Comparison of ENCODE assay signal across 18 mouse cellular contexts in genomic region chr5:127216389-127216788, GRCm38 (mm10). TPM values are rescaled to one million over a fixed set of nuclear protein-coding genes. Genes with fewer than 3 reads are reported as not detected.
A peak's percentile ranks its signal among the peaks of the same experiment; 100 is the strongest.
DNase-seq lines count a peak whose midpoint lies in the region; ATAC-seq lines count a peak whose summit lies in the region.
"Had no signal": no experiment of that assay in that cellular context is flagged by ENCODE, and none has a peak within 500 bp of the region (broad histone marks: within the 10 kb centered on the region; RNA-seq: fewer than 3 reads in every experiment).

No protein-coding gene starts in this region.

- H3K4me3 ChIP-seq in hindbrain, embryonic 10.5 days: no peak overlapping the region
- H3K4me3 ChIP-seq in hindbrain, embryonic 16.5 days (ENCODE audit: low read length): no peak overlapping the region
- H3K4me3 ChIP-seq in midbrain, embryonic 11.5 days (ENCODE audit: low read depth, low read length): no peak overlapping the region
- H3K4me3 ChIP-seq in midbrain, embryonic 13.5 days (replicated peaks): no peak overlapping the region
- no peak overlapping the region for H3K4me3 ChIP-seq in midbrain, embryonic 12.5 days
- H3K4me3 ChIP-seq in midbrain, embryonic 15.5 days: no peak overlapping the region
- no peak overlapping the region for H3K4me3 ChIP-seq in liver, embryonic 12.5 days
- H3K4me3 ChIP-seq: embryonic facial prominence, embryonic 10.5 days; gastrocnemius, adult 2 months; heart, embryonic 13.5 days; intestine, embryonic 15.5 days had no signal

- H3K9me3 ChIP-seq in hindbrain, embryonic 10.5 days: peaks cover 5% of the 10 kb centered on the region; the same call in 1 of the 2 replicates
- H3K9me3 ChIP-seq in hindbrain, embryonic 16.5 days (ENCODE audit: control insufficient read depth, low read length): no peaks in the 10 kb centered on the region; the same call in 1 of the 2 replicates
- H3K9me3 ChIP-seq in midbrain, embryonic 11.5 days (ENCODE audit: control insufficient read depth, low read length): no peaks in the 10 kb centered on the region; the same call in 1 of the 2 replicates
- H3K9me3 ChIP-seq in midbrain, embryonic 13.5 days: no peaks in the 10 kb centered on the region
- no peaks in the 10 kb centered on the region; the same call in 1 of the 2 replicates for H3K9me3 ChIP-seq in midbrain, embryonic 12.5 days
- no peaks in the 10 kb centered on the region for H3K9me3 ChIP-seq in midbrain, embryonic 15.5 days
- peaks cover 24% of the 10 kb centered on the region; the same call in 1 of the 2 replicates for H3K9me3 ChIP-seq in liver, embryonic 12.5 days (replicated peaks)

- H3K9ac ChIP-seq in hindbrain, embryonic 16.5 days (ENCODE audit: low read depth, low read length): no peak overlapping the region
- H3K9ac ChIP-seq in midbrain, embryonic 11.5 days (ENCODE audit: low read length): no peak overlapping the region
- no peak overlapping the region for H3K9ac ChIP-seq in midbrain, embryonic 13.5 days (replicated peaks)
- no peak overlapping the region for H3K9ac ChIP-seq in midbrain, embryonic 12.5 days (replicated peaks)
- H3K9ac ChIP-seq in midbrain, embryonic 15.5 days: no peak overlapping the region
- H3K9ac ChIP-seq in liver, embryonic 12.5 days: no peak overlapping the region
- H3K9ac ChIP-seq: heart, embryonic 13.5 days; intestine, embryonic 15.5 days had no signal

- ATAC-seq in hindbrain, embryonic 16.5 days: no peak
- ATAC-seq in midbrain, embryonic 11.5 days (ENCODE audit: low FRiP score): no peak
- ATAC-seq in midbrain, embryonic 13.5 days: no peak
- no peak for ATAC-seq in midbrain, embryonic 12.5 days (ENCODE audit: low FRiP score, low read depth)
- ATAC-seq in midbrain, embryonic 15.5 days (replicated peaks): no peak
- no peak for ATAC-seq in liver, embryonic 12.5 days
- ATAC-seq: forebrain, embryonic 16.5 days; intestine, embryonic 15.5 days had no signal

- no peaks in the 10 kb centered on the region for H3K36me3 ChIP-seq in hindbrain, embryonic 10.5 days
- no peaks in the 10 kb centered on the region for H3K36me3 ChIP-seq in hindbrain, embryonic 16.5 days (ENCODE audit: control insufficient read depth, insufficient read depth, low read length)
- no peaks in the 10 kb centered on the region for H3K36me3 ChIP-seq in midbrain, embryonic 11.5 days (ENCODE audit: control insufficient read depth, insufficient read depth, low read length)
- no peaks in the 10 kb centered on the region for H3K36me3 ChIP-seq in midbrain, embryonic 13.5 days
- no peaks in the 10 kb centered on the region for H3K36me3 ChIP-seq in midbrain, embryonic 12.5 days
- H3K36me3 ChIP-seq in midbrain, embryonic 15.5 days (replicated peaks): no peaks in the 10 kb centered on the region
- no peaks in the 10 kb centered on the region for H3K36me3 ChIP-seq in liver, embryonic 12.5 days
- H3K36me3 ChIP-seq: embryonic facial prominence, embryonic 10.5 days; heart, embryonic 13.5 days; intestine, embryonic 15.5 days had no signal

- no peak overlapping the region for H3K4me2 ChIP-seq in hindbrain, embryonic 16.5 days (ENCODE audit: low read length)
- H3K4me2 ChIP-seq in midbrain, embryonic 11.5 days: no peak overlapping the region
- no peak overlapping the region for H3K4me2 ChIP-seq in midbrain, embryonic 13.5 days (replicated peaks)
- peak overlapping the region; percentile 16 for H3K4me2 ChIP-seq in midbrain, embryonic 12.5 days (replicated peaks)
- peak overlapping the region; percentile 24; the same call in 1 of the 2 replicates for H3K4me2 ChIP-seq in midbrain, embryonic 15.5 days
- H3K4me2 ChIP-seq in liver, embryonic 12.5 days: no peak overlapping the region
- H3K4me2 ChIP-seq: heart, embryonic 13.5 days; intestine, embryonic 15.5 days had no signal

- peaks cover 26% of the 10 kb centered on the region for H3K4me1 ChIP-seq in hindbrain, embryonic 10.5 days (replicated peaks)
- no peaks in the 10 kb centered on the region for H3K4me1 ChIP-seq in hindbrain, embryonic 16.5 days (ENCODE audit: control insufficient read depth, insufficient read depth, low read depth, low read length)
- peaks cover 9% of the 10 kb centered on the region for H3K4me1 ChIP-seq in midbrain, embryonic 11.5 days (ENCODE audit: control insufficient read depth, insufficient read depth, low read length)
- H3K4me1 ChIP-seq in midbrain, embryonic 13.5 days (replicated peaks): peaks cover 15% of the 10 kb centered on the region
- peaks cover 10% of the 10 kb centered on the region; the same call in 1 of the 2 replicates for H3K4me1 ChIP-seq in midbrain, embryonic 12.5 days
- H3K4me1 ChIP-seq in midbrain, embryonic 15.5 days: peaks cover 10% of the 10 kb centered on the region; the same call in 1 of the 2 replicates
- no peaks in the 10 kb centered on the region for H3K4me1 ChIP-seq in liver, embryonic 12.5 days
- H3K4me1 ChIP-seq: embryonic facial prominence, embryonic 10.5 days; heart, embryonic 13.5 days; intestine, embryonic 15.5 days had no signal

- 37% methylated on average over 3 of the region's 3 CpGs for WGBS in hindbrain, embryonic 10.5 days
- WGBS in hindbrain, embryonic 16.5 days: 24% methylated on average over 3 of the region's 3 CpGs
- 15% methylated on average over 3 of the region's 3 CpGs for WGBS in midbrain, embryonic 11.5 days
- 7% methylated on average over 3 of the region's 3 CpGs for WGBS in midbrain, embryonic 13.5 days
- 15% methylated on average over 3 of the region's 3 CpGs for WGBS in midbrain, embryonic 12.5 days
- WGBS in midbrain, embryonic 15.5 days: 11% methylated on average over 3 of the region's 3 CpGs
- WGBS in liver, embryonic 12.5 days (ENCODE audit: insufficient replicate concordance): 54% methylated on average over 3 of the region's 3 CpGs

- no peaks in the 10 kb centered on the region; the same call in 1 of the 2 replicates for H3K27me3 ChIP-seq in hindbrain, embryonic 10.5 days (ENCODE audit: insufficient read depth, poor library complexity, severe bottlenecking)
- no peaks in the 10 kb centered on the region for H3K27me3 ChIP-seq in hindbrain, embryonic 16.5 days (replicated peaks; ENCODE audit: control insufficient read depth, insufficient read depth, low read length)
- no peaks in the 10 kb centered on the region for H3K27me3 ChIP-seq in midbrain, embryonic 11.5 days (ENCODE audit: control insufficient read depth, insufficient read depth, low read length)
- H3K27me3 ChIP-seq in midbrain, embryonic 13.5 days: peaks cover 3% of the 10 kb centered on the region; the same call in 1 of the 2 replicates
- H3K27me3 ChIP-seq in midbrain, embryonic 12.5 days: peaks cover 25% of the 10 kb centered on the region; the same call in 1 of the 2 replicates
- 0 out of 2 replicates have a peak, but pooled peaks cover 3% of the 10 kb centered on the region for H3K27me3 ChIP-seq in midbrain, embryonic 15.5 days (replicated peaks)
- H3K27me3 ChIP-seq in liver, embryonic 12.5 days (replicated peaks): no peaks in the 10 kb centered on the region
- H3K27me3 ChIP-seq: heart, embryonic 13.5 days; intestine, embryonic 15.5 days had no signal

- H3K27ac ChIP-seq in hindbrain, embryonic 10.5 days: no peak overlapping the region
- H3K27ac ChIP-seq in hindbrain, embryonic 16.5 days (ENCODE audit: low read depth, low read length): no peak overlapping the region
- no peak overlapping the region for H3K27ac ChIP-seq in midbrain, embryonic 11.5 days (ENCODE audit: low read depth, low read length)
- no peak overlapping the region for H3K27ac ChIP-seq in midbrain, embryonic 13.5 days
- no peak overlapping the region for H3K27ac ChIP-seq in midbrain, embryonic 12.5 days (replicated peaks)
- no peak overlapping the region for H3K27ac ChIP-seq in midbrain, embryonic 15.5 days
- no peak overlapping the region for H3K27ac ChIP-seq in liver, embryonic 12.5 days
- H3K27ac ChIP-seq: embryonic facial prominence, embryonic 10.5 days; gastrocnemius, adult 2 months; heart, embryonic 13.5 days; intestine, embryonic 15.5 days had no signal

- peak; percentile 37 for DNase-seq in hindbrain, embryonic 10.5 days (ENCODE audit: low spot score)
- DNase-seq in midbrain, embryonic 11.5 days (ENCODE audit: low spot score, missing footprints): peak; percentile 86
- DNase-seq: adrenal gland, adult 2 months; adrenal gland, postnatal 25 days; cerebellum, adult 2 months; cerebellum, postnatal 10 days; gastrocnemius, adult 2 months; gastrocnemius, postnatal 25 days; heart, postnatal 4 days had no signal

RNA-seq across cellular contexts. Expression of gene Tmem132c, which starts 25.2 kb away (rescaled TPM):
- polyA plus RNA-seq in hindbrain, embryonic 10.5 days (2016; fragmentation: Nextera tagmentation; extraction: Ambion mirVana): 24.0 and 33.2 TPM in 2 replicates
- polyA plus RNA-seq in hindbrain, embryonic 16.5 days (2015; fragmentation: Nextera tagmentation; extraction: Ambion mirVana): 12.0 and 15.1 TPM in 2 replicates
- 15.0 and 16.3 TPM in 2 replicates for polyA plus RNA-seq in midbrain, embryonic 11.5 days (2014; fragmentation: Nextera tagmentation; extraction: Ambion mirVana)
- 10.1 and 11.2 TPM in 2 replicates for polyA plus RNA-seq in midbrain, embryonic 13.5 days (2015; fragmentation: Nextera tagmentation; extraction: Ambion mirVana)
- polyA plus RNA-seq in midbrain, embryonic 12.5 days (2016; fragmentation: Nextera tagmentation; extraction: Ambion mirVana): 18.4 and 19.7 TPM in 2 replicates
- 11.5 and 13.3 TPM in 2 replicates for polyA plus RNA-seq in midbrain, embryonic 15.5 days (2015; fragmentation: Nextera tagmentation; extraction: Ambion mirVana)
- 0.27 and 0.57 TPM in 2 replicates for polyA plus RNA-seq in liver, embryonic 12.5 days (2016; fragmentation: Nextera tagmentation; extraction: Ambion mirVana)

Comparison
In these comparisons a context has a peak if more than half of its experiments do, and no peak if none do; other contexts are left out.
1. H3K4me2 ChIP-seq: peak in midbrain, embryonic 12.5 days (single experiment) and midbrain, embryonic 15.5 days (single experiment); none in hindbrain, embryonic 16.5 days (single experiment), midbrain, embryonic 11.5 days (single experiment), midbrain, embryonic 13.5 days (single experiment) and liver, embryonic 12.5 days (single experiment).